Mouse (Mus musculus): Measurements from ENCODE around the gene 4921504E06Rik.
A peak's percentile ranks its signal among the peaks of the same experiment; 100 is the strongest.

The 4921504E06Rik gene

GRCm38 (mm10) chr2:19505744-19506143 is 48.0 kb downstream of the 4921504E06Rik start:
- no peak for DNase-seq (ENCODE audit: low spot score in 2 of 2)

- DNase-seq (ENCODE audit: low spot score in 2 of 2) = no peak
Observed at GRCm38 (mm10) chr2:19490262-19490661, 63.5 kb downstream of the 4921504E06Rik start.

- no peak for DNase-seq (ENCODE audit: low spot score in 2 of 2)
Observed at GRCm38 (mm10) chr2:19461940-19462339, 91.8 kb downstream of the 4921504E06Rik start.

- DNase-seq (ENCODE audit: low spot score in 2 of 2) = no peak
Observed at GRCm38 (mm10) chr2:19458785-19459184, 94.9 kb downstream of the 4921504E06Rik start.

GRCm38 (mm10) chr2:19455857-19456482 is 97.7 kb downstream of the 4921504E06Rik start:
- DNase-seq (ENCODE audit: low spot score in 2 of 2) = no peak

- no peak for DNase-seq (ENCODE audit: low spot score in 2 of 2)
Observed at GRCm38 (mm10) chr2:19455228-19455627, 98.5 kb downstream of the 4921504E06Rik start.

- no peak for DNase-seq (ENCODE audit: low spot score in 2 of 2)
Observed at GRCm38 (mm10) chr2:19452531-19453055, 101.1 kb downstream of the 4921504E06Rik start.

GRCm38 (mm10) chr2:19449308-19449707 is 104.4 kb downstream of the 4921504E06Rik start:
- DNase-seq (ENCODE audit: low spot score in 2 of 2) = no peak

- DNase-seq (ENCODE audit: low spot score in 2 of 2) = peak in 1 of 2 experiments; percentile 32
Observed at GRCm38 (mm10) chr2:19448042-19448700, 105.5 kb downstream of the 4921504E06Rik start.

GRCm38 (mm10) chr2:19446746-19447145 is 107.0 kb downstream of the 4921504E06Rik start:
- DNase-seq (ENCODE audit: low spot score in 2 of 2) = no peak

GRCm38 (mm10) chr2:19445871-19446501 is 107.7 kb downstream of the 4921504E06Rik start:
- DNase-seq (ENCODE audit: low spot score in 2 of 2) = no peak

GRCm38 (mm10) chr2:19444931-19445831 is 108.5 kb downstream of the 4921504E06Rik start, which contains the start of gene Ptf1a:
Ptf1a (plus strand) TSS chr2:19445663.
- DNase-seq (ENCODE audit: low spot score in 2 of 2) = no peak

- no peak for DNase-seq (ENCODE audit: low spot score in 2 of 2)
Observed at GRCm38 (mm10) chr2:19444346-19444745, 109.4 kb downstream of the 4921504E06Rik start.

- DNase-seq (ENCODE audit: low spot score in 2 of 2) = no peak
Observed at GRCm38 (mm10) chr2:19431614-19432323, 121.9 kb downstream of the 4921504E06Rik start.

GRCm38 (mm10) chr2:19431186-19431585 is 122.5 kb downstream of the 4921504E06Rik start:
- DNase-seq (ENCODE audit: low spot score in 2 of 2) = no peak

GRCm38 (mm10) chr2:19430746-19431145 is 123.0 kb downstream of the 4921504E06Rik start:
- no peak for DNase-seq (ENCODE audit: low spot score in 2 of 2)

GRCm38 (mm10) chr2:19429691-19430690 is 123.7 kb downstream of the 4921504E06Rik start:
- no peak for DNase-seq (ENCODE audit: low spot score in 2 of 2)

GRCm38 (mm10) chr2:19429031-19429430 is 124.7 kb downstream of the 4921504E06Rik start:
- DNase-seq (ENCODE audit: low spot score in 2 of 2) = no peak

- DNase-seq (ENCODE audit: low spot score in 2 of 2) = no peak
Observed at GRCm38 (mm10) chr2:19423086-19423485, 130.6 kb downstream of the 4921504E06Rik start.

- DNase-seq (ENCODE audit: low spot score in 2 of 2) = no peak
Observed at GRCm38 (mm10) chr2:19422226-19422625, 131.5 kb downstream of the 4921504E06Rik start.
